Mouse (Mus musculus) limb, embryonic 15.5 days (tissue): ENCODE data around the gene Aspg. TPM values are rescaled to one million over a fixed set of nuclear protein-coding genes. Genes with fewer than 3 reads are reported as not detected.

Source experiments
- ATAC-seq: fragments of 200-750 bp; cut with Nextera tagmentation; 2 replicates; pipeline ENCODE4 v1.8.0; 2017; ENCODE audit warnings: low read depth, moderate TSS enrichment; ENCODE audit not compliant: insufficient number of reproducible peaks, low FRiP score, low TSS enrichment
- H3K27ac ChIP-seq: fragments of 300-500 bp; sonication (generic); 2 replicates; pipeline ENCODE4 v1.5.1; 2015; ENCODE audit warnings: moderate library complexity, mild to moderate bottlenecking, inconsistent platforms
- H3K27me3 ChIP-seq: fragments of 300-500 bp; sonication (generic); 2 replicates; pipeline ENCODE4 v1.6.1; 2015; ENCODE audit warnings: inconsistent platforms
- H3K36me3 ChIP-seq: fragments of 300-500 bp; sonication (generic); 2 replicates; pipeline ENCODE4 v1.6.1; 2015; ENCODE audit warnings: inconsistent platforms
- H3K4me1 ChIP-seq: fragments of 300-500 bp; sonication (generic); 2 replicates; pipeline ENCODE4 v1.6.1; 2015; ENCODE audit warnings: inconsistent platforms
- H3K4me2 ChIP-seq: fragments of 300-500 bp; sonication (generic); 2 replicates; pipeline ENCODE4 v1.6.1; 2015; ENCODE audit warnings: mild to moderate bottlenecking, inconsistent platforms
- H3K4me3 ChIP-seq: fragments of 300-500 bp; sonication (generic); 2 replicates; pipeline ENCODE4 v1.5.1; 2015; ENCODE audit warnings: mild to moderate bottlenecking, inconsistent platforms
- H3K9ac ChIP-seq: fragments of 300-500 bp; sonication (generic); 2 replicates; pipeline ENCODE4 v1.6.1; 2015; ENCODE audit warnings: inconsistent platforms
- H3K9me3 ChIP-seq: fragments of 300-500 bp; sonication (generic); 2 replicates; pipeline ENCODE4 v1.6.1; 2016; ENCODE audit warnings: inconsistent platforms
- WGBS: fragments of 180-500 bp; shearing (Covaris S2); methylation state at CpG from one replicate; pipeline ENCODE4 v1.1.7; 2015; 5-methylcytosine and 5-hydroxymethylcytosine counted together
- polyA plus RNA-seq: library from polyadenylated mRNA; unstranded; fragments of >200 nt; fragmentation: Nextera tagmentation; extraction: Ambion mirVana; gene quantifications from 2 replicates; pipeline ENCODE4 v1.2.1, GENCODE M21; 2015

The Aspg gene
- polyA plus RNA-seq, 1 experiment from 2014 or later = 8.0 TPM

GRCm38 (mm10) chr12:112154476-112154875 is 48.0 kb downstream of the Aspg start:
- Histone ChIP-seq H3K4me2 (no peak overlapping the region), H3K9me3 (no peaks in the 10 kb centered on the region), H3K4me1 (peaks cover 66% of the 10 kb centered on the region), H3K27ac (no peak overlapping the region; the same call in 1 of the 2 replicates), H3K4me3 (no peak overlapping the region), H3K27me3 (no peaks in the 10 kb centered on the region), H3K36me3 (peaks cover 13% of the 10 kb centered on the region; the same call in 1 of the 2 replicates), H3K9ac (no peak overlapping the region)
- no peak for ATAC-seq
- 59% methylated on average over 5 of the region's 5 CpGs for WGBS

GRCm38 (mm10) chr12:112155218-112156051 is 49.0 kb downstream of the Aspg start:
- Histone ChIP-seq H3K4me1 (peaks cover 56% of the 10 kb centered on the region), H3K9me3 (no peaks in the 10 kb centered on the region), H3K36me3 (peaks cover 13% of the 10 kb centered on the region; the same call in 1 of the 2 replicates), H3K9ac (no peak overlapping the region; the same call in 1 of the 2 replicates), H3K4me2 (no peak overlapping the region), H3K4me3 (no peak overlapping the region), H3K27ac (peak overlapping the region; percentile 65), H3K27me3 (no peaks in the 10 kb centered on the region)
- 59% methylated on average over 16 of the region's 16 CpGs for WGBS
- no peak for ATAC-seq

- Histone ChIP-seq H3K9ac (0 out of 2 replicates have a peak overlapping the region, but pooled peaks have one; percentile 11), H3K36me3 (peaks cover 24% of the 10 kb centered on the region; the same call in 1 of the 2 replicates), H3K4me3 (no peak overlapping the region), H3K27me3 (no peaks in the 10 kb centered on the region), H3K9me3 (no peaks in the 10 kb centered on the region), H3K27ac (no peak overlapping the region), H3K4me1 (peaks cover 45% of the 10 kb centered on the region), H3K4me2 (no peak overlapping the region)
- no peak for ATAC-seq
- 55% methylated on average over 6 of the region's 6 CpGs for WGBS
Observed at GRCm38 (mm10) chr12:112156804-112157203, 50.3 kb downstream of the Aspg start.

- peaks cover 38% of the 10 kb centered on the region for H3K4me1 ChIP-seq
- H3K9me3 ChIP-seq = no peaks in the 10 kb centered on the region
- H3K27me3 ChIP-seq = no peaks in the 10 kb centered on the region
- no peak overlapping the region for H3K4me3 ChIP-seq
- H3K9ac ChIP-seq = no peak overlapping the region
- H3K27ac ChIP-seq = no peak overlapping the region
- H3K36me3 ChIP-seq = peaks cover 26% of the 10 kb centered on the region; the same call in 1 of the 2 replicates
- H3K4me2 ChIP-seq = no peak overlapping the region
- WGBS = 61% methylated on average over 8 of the region's 8 CpGs
- ATAC-seq = no peak
Observed at GRCm38 (mm10) chr12:112158246-112158645, 51.8 kb downstream of the Aspg start.

- H3K36me3 ChIP-seq = peaks cover 32% of the 10 kb centered on the region; the same call in 1 of the 2 replicates
- H3K9ac ChIP-seq = no peak overlapping the region
- no peak overlapping the region for H3K4me3 ChIP-seq
- no peak overlapping the region for H3K27ac ChIP-seq
- H3K4me2 ChIP-seq = no peak overlapping the region
- no peaks in the 10 kb centered on the region for H3K27me3 ChIP-seq
- peaks cover 38% of the 10 kb centered on the region for H3K4me1 ChIP-seq
- no peaks in the 10 kb centered on the region for H3K9me3 ChIP-seq
- ATAC-seq = no peak
Observed at GRCm38 (mm10) chr12:112158784-112159183, 52.3 kb downstream of the Aspg start.

GRCm38 (mm10) chr12:112163981-112164839 is 57.7 kb downstream of the Aspg start:
- H3K4me3 ChIP-seq = no peak overlapping the region
- no peak overlapping the region for H3K4me2 ChIP-seq
- 53% methylated on average over 16 of the region's 16 CpGs for WGBS
- H3K27me3 ChIP-seq = no peaks in the 10 kb centered on the region
- no peak overlapping the region for H3K9ac ChIP-seq
- no peak overlapping the region for H3K27ac ChIP-seq
- no peak for ATAC-seq
- no peaks in the 10 kb centered on the region for H3K9me3 ChIP-seq
- H3K36me3 ChIP-seq = peaks cover 29% of the 10 kb centered on the region
- peaks cover 41% of the 10 kb centered on the region for H3K4me1 ChIP-seq

- WGBS = 80% methylated on average over 6 of the region's 6 CpGs
- Histone ChIP-seq H3K27ac (no peak overlapping the region), H3K27me3 (no peaks in the 10 kb centered on the region), H3K36me3 (peaks cover 32% of the 10 kb centered on the region), H3K4me1 (peaks cover 47% of the 10 kb centered on the region), H3K4me3 (no peak overlapping the region), H3K9ac (no peak overlapping the region), H3K4me2 (no peak overlapping the region), H3K9me3 (no peaks in the 10 kb centered on the region)
- ATAC-seq = no peak
Observed at GRCm38 (mm10) chr12:112164840-112165219, 58.4 kb downstream of the Aspg start.

- Histone ChIP-seq H3K9me3 (no peaks in the 10 kb centered on the region), H3K27ac (peak overlapping the region; percentile 18; the same call in 1 of the 2 replicates), H3K4me3 (no peak overlapping the region), H3K4me1 (peaks cover 48% of the 10 kb centered on the region), H3K9ac (no peak overlapping the region), H3K27me3 (no peaks in the 10 kb centered on the region), H3K36me3 (peaks cover 20% of the 10 kb centered on the region), H3K4me2 (no peak overlapping the region)
- 43% methylated on average over 5 of the region's 5 CpGs for WGBS
- 0 out of 2 replicates have a peak, but pooled peaks have one; percentile 25 for ATAC-seq
Observed at GRCm38 (mm10) chr12:112169240-112169639, 62.8 kb downstream of the Aspg start.

GRCm38 (mm10) chr12:112170671-112171574 is 64.4 kb downstream of the Aspg start:
- Histone ChIP-seq H3K9me3 (no peaks in the 10 kb centered on the region), H3K36me3 (peaks cover 37% of the 10 kb centered on the region), H3K9ac (no peak overlapping the region), H3K4me2 (no peak overlapping the region), H3K27me3 (no peaks in the 10 kb centered on the region), H3K27ac (no peak overlapping the region), H3K4me1 (peaks cover 48% of the 10 kb centered on the region), H3K4me3 (no peak overlapping the region)
- no peak for ATAC-seq
- WGBS = 43% methylated on average over 20 of the region's 20 CpGs

- no peak overlapping the region for H3K27ac ChIP-seq
- ATAC-seq = no peak
- 79% methylated on average over 1 of the region's 1 CpGs for WGBS
- H3K9ac ChIP-seq = no peak overlapping the region
- no peak overlapping the region for H3K4me2 ChIP-seq
- H3K4me1 ChIP-seq = peaks cover 43% of the 10 kb centered on the region
- H3K4me3 ChIP-seq = no peak overlapping the region
- H3K9me3 ChIP-seq = no peaks in the 10 kb centered on the region
- H3K36me3 ChIP-seq = peaks cover 40% of the 10 kb centered on the region
- H3K27me3 ChIP-seq = no peaks in the 10 kb centered on the region
Observed at GRCm38 (mm10) chr12:112171657-112172056, 65.2 kb downstream of the Aspg start.

GRCm38 (mm10) chr12:112172214-112172613 is 65.7 kb downstream of the Aspg start:
- Histone ChIP-seq H3K4me1 (peaks cover 39% of the 10 kb centered on the region), H3K9ac (no peak overlapping the region), H3K27me3 (no peaks in the 10 kb centered on the region), H3K4me2 (no peak overlapping the region), H3K27ac (no peak overlapping the region), H3K9me3 (no peaks in the 10 kb centered on the region), H3K4me3 (no peak overlapping the region), H3K36me3 (peaks cover 46% of the 10 kb centered on the region)
- ATAC-seq = no peak
- WGBS = 46% methylated on average over 8 of the region's 8 CpGs
